Mouse (Mus musculus) T-helper 1 cell (primary cell): Measurements from ENCODE around the gene Kazald1.
"Not testable (repeated sequence)": the region's sequence is repeated elsewhere in the genome, so short reads cannot be mapped to it uniquely, and the experiment has no call there.

Source experiments
- in situ Hi-C: fragments of 300-600 bp; cut with MboI, MseI; formaldehyde crosslinking; loops from one replicate; pipeline ENCODE4 v1.15.1; 2025; ENCODE audit warnings: high pct_unique_total_duplicates

Kazald1 gene

DNA sequence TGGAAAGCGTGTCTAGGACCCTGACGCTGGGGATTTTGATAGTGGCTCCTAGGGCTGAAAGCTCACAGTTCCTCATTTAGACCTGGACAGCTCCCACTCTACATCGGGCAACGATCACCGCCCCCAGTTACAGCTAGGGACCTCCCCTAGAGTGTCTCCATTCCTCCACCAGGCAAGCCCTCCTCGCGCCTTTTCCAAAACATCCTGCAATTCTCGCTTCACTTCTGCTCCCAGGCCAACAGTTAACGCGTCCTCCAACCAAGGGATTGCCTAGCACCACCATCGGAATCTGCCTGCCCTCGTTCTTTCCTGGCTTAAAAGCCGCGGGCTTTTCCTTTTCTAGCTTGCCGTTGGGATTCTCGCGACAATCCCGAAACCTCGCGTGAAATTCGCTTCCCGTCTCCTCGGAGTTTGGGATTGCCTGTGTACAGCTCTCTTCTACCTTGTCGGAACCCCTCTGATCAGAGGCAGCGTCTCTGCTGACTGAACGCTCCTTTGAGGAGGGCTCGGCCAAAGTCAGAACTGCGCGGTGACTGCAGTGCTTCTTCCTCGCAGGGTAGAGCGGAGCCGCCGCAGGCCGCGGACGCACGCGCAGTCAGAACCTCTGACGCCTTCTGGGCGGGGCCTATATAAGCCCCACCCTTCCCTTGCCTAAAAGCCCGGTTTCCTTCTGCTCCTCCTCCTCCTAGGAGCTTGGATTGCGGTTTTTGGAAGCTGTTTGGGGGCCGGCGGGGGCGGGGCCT lies at the start of gene Kazald1:
Gene Kazald1 (plus strand): TSS at position 662 of the 743 bp plus-strand sequence.
- in situ Hi-C loops, result loop anchor here (10.0 kb wide), 1 partner anchor 1390 kb away; the partner anchor contains the start of gene Entpd7

GRCm38 (mm10) chr19:45025937-45026568 lies 49.0 kb upstream of the Kazald1 start:
- in situ Hi-C loops, result no loop called here

DNA sequence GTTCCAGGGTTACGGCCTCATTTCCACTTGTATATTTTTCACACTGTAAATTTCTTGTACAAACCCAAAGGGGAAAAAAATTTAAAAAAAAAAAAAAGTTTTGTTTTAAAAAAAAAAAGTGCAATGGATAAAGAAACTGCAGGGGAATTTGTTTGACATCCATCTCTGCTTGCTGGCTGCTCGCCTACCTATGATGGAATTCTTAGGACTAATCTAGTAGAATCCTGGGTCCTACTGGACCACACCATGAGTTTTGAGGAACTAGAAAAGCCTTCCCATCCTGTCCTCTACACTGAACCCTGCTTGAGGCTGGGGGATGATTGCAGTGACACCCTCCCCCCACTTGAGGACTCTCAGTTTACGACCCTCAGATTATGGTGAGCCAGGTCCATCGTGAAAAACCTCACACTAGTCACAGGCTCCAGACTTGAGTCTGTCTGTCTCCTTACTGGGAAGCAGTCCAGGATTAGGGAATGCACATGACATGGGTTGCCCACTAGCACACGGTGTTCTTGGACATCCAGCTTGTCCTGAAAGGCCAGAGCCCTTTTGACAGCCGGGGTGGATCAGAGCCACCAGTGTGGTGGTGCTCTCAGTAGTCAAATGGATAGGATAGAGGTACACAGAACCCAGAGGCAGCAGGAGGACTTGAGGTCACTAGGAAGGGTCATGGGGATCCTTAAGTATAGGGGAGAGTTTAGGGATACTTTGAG lies 47.9 kb upstream of the Kazald1 start:
- in situ Hi-C loops, result no loop called here

DNA sequence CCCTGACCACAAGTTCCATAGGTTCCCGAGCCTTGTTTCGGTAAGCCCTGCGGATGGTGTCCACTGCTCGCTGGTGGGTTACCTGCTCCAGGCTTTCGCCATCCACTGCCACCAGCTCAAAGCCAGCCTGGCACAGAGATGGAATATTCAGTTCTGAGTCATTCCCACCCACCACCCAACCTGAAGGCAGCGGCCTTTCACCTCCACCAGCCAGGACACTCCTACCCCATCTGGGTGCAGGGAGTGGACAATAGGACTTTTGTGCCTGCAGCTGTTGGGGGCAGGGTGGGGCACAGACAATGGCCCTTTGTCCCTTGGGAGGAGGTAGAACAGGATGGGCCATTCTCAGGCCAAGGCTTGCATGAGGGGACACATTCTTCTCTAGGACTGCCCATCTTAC lies 47.2 kb upstream of the Kazald1 start:
- in situ Hi-C loops, result no loop called here

DNA sequence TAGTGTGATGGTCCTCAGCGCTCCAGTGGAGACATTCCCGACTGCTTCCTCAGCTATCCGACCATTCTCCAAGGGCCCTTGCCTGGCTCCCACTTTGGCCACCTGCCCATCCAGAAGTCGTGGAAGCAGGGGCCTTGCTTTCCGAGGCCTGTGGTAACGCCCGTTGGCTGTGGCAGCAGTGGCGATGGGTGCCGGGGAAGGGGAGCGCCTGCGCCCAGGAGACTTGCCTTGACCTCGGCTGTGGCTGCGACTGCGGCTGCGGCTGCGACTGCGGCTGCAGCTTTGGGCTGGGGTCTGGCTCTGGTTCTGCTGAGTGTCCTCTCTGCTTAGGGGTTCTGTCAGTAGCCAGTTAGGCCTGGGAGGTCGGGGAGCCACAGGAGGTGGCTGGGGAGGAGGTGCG lies 46.3 kb upstream of the Kazald1 start:
- in situ Hi-C loops, result no loop called here

GRCm38 (mm10) chr19:45029571-45029970 lies 45.5 kb upstream of the Kazald1 start:
- in situ Hi-C loops, result no loop called here

DNA sequence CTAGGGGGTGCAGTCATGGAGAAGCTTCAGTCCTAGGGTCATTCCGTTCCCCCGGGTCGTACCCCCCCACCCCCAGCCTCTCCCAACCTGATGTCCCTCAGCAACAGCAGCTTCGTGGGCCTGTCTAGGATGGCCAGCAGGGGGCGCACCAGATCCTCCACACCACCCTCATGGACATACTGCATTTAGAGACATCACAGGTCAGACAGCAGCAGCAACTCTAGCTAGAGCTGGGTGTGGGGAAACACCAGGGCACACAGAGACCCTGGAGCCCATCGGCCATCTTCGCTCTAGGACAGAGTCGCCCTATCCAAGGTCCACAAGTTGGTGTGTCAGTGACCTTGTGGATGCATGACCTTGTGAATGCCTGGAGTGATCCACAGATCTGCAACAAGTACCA lies 44.9 kb upstream of the Kazald1 start:
- in situ Hi-C loops, result no loop called here

DNA sequence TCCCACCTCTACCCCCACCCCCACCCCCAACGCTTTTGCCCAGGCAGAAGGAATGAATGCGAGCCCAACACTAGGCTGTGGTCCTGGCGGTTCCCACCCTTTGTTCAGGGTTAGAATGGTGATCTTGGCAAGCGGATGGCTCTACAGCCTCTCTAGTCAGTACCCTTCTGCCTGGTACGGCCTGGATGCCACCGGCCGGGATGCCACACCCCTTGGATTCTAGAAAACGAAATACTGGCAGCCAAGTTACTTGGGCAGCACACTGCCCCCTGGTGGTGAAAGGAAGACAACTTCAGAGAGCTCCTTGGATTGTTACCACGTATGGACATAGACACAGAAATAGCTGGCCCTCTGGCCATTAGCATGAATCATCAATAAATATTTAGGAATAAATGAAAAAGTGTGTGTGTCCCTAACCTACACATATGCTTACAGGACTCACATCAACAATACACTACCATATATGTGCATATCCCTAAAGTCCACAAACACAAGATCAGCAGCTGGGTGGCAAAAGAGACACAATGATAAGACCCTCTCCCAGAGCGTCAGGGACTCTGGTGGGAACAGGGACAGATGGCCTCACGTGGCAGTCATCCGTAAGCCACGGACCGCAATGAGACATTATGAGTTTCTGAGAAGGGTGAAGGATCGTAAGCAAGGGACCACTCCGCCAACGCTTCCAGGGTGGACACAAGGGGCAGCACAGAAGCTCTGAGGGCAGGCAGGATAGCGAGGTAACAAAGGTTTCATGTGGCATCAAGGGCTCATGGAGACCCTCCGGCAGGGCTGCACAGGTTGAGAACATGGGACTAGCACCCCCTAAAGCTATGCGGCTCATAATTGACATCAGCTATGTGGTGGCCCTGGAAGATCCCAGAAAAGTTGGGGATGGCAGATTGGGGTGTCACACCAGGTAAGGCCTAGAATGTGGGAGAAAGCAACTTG lies 44.0 kb upstream of the Kazald1 start:
- in situ Hi-C loops, result no loop called here

DNA sequence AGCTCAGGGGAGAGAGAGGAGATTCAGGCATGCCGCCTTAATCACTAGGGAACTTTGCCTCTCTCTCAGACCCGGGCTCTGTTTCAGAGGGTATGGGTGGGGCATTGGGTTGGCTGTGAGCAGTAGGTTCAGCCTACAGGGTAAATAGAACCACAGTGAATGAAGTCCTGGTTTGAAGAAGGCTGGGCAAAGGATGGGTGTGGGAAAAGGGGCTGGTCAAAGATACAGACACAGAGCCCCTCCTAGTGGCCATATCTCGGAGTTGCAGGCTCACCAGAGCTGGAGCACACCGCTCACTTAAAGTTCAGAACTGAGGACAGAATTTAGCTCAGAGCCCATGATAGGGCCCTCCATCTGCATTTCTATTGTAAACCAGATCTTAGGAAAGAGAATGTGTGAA lies 43.3 kb upstream of the Kazald1 start:
- in situ Hi-C loops, result no loop called here

GRCm38 (mm10) chr19:45032570-45033332 lies 42.3 kb upstream of the Kazald1 start:
- in situ Hi-C loops, result no loop called here

GRCm38 (mm10) chr19:45036867-45037266 lies 38.2 kb upstream of the Kazald1 start:
- in situ Hi-C loops, result no loop called here

DNA sequence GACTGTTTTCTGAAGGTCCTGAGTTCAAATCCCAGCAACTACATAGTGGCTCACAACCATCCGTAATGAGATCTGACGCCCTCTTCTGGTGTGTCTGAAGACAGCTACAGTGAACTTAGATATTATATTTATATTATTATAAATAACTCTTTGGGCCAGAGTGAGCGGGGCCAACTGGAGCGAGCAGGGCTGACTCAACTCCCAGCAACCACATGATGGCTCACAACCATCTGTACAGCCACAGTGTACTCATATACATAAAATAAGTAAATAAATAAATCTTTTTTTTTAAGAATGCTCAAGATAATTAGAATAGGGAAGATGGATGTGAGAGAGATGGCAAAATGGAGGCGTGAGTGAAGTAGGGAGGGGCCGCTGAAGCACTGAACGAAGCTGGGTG lies 36.8 kb upstream of the Kazald1 start:
- in situ Hi-C loops, result not testable (repeated sequence)

DNA sequence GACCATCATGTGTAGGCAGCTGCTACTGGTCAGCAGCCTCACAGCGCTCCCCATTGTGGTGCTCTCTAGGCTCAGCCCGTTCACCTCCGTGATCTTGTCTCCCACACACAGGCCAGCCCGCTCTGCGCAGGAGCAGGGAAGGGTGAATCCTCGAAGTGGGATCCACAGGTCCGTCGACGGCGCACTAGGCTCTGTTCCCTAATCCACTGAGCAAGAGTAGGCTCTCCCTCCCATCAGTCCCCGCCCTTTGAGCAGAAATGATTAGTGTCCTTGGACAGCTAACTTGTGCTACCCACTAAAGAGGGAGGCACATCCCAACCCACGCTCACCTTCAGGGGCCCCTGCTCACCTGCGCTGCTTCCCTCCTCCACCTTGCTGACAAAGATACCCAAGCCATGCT lies 34.8 kb upstream of the Kazald1 start:
- in situ Hi-C loops, result no loop called here

GRCm38 (mm10) chr19:45044389-45044927 lies 30.6 kb upstream of the Kazald1 start:
- in situ Hi-C loops, result no loop called here

- in situ Hi-C loops, result loop anchor here (5.0 kb wide), 1 partner anchor 38 kb away; the partner anchor contains the start of genes Mrpl43 and Twnk
Observed at GRCm38 (mm10) chr19:45045236-45045635, 29.8 kb upstream of the Kazald1 start.

DNA sequence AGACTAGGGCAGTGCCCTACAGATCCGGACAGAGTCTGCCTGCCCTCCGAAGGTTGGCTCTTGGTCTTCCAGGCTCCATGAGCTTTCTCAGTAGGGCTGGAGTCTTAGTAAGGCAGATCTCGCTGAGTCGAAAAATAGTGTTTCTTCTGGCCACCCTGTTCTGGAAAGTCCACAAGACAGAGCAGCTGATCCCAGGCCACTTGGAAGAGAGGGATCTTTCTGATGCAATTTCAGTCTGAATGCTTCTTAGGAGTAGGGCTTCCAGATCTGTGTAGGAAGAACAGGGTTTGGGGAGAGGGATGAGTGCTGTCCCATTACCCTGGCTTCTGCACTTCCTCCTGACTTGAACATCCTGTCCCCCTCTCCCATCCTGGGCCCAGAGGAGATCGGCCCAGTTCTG lies 29.4 kb upstream of the Kazald1 start, which contains the start of gene Pdzd7:
Gene Pdzd7 (minus strand): TSS at position 67 of the 400 bp plus-strand sequence.
- in situ Hi-C loops, result loop anchor here (5.0 kb wide), 1 partner anchor 38 kb away; the partner anchor contains the start of genes Mrpl43 and Twnk

DNA sequence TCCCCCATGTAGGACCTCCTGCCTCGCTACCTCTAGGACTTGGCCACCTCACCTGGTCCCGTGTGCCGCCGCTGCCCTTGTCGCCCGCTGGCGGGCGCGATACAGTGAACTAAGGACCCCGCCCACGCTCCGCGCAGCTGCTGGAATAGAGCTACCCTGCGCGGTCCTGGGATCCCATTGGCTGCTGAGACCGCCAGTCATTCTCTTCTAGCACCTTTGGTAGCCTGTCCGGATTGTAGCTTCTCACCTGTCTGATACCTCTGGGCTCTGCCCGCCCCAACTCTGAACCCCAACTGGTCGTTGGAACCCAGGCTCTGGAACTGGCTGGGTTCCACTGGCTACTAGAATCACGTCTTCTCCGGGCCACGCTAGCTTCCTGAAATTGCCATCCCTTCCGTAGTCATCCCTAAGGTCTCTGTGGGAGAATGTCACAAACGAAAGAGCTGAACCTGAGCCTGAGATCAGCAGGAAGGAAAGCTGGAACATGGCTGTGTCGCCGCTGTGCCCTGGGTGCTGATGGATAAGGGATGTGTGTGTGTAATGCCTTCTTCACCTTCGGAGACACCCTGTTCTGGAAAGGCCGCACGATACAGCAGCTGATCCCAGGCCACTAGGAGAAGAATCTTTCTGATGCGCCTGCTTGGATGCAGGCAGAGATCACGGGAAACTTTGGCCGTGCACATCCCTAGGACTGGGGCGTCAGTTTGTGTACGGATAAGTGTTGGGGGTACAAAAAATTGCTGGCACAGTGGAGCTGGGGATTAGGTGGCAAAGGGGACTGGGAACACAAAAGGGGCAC lies 28.3 kb upstream of the Kazald1 start:
- in situ Hi-C loops, result loop anchor here (5.0 kb wide), 1 partner anchor 39 kb away; the partner anchor contains the start of genes Mrpl43 and Twnk

DNA sequence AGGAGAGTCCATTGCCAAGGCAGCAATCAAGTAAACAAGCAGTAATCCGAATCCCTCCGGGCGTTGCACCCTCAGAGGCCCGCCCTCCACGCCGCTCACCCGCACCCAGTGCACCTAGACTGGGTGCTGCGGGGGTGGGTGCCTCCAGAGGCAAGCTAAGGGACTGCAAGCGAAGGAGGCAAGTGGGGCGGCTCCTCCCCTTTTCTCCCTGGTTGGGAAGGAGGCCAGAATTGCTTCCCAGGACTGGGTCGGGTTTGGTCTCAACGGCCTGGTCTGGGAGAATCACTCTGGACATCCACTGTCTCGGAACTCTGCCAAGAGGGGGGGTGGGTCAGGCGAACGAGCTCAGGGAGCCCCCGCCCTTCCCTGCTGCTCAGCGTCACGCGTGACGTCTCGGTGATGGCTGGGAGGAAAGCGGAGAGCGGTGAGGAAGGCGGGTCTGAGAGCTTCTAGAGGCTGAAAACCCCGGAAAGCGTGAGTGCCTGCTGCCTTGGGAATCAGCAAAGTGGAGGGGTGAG lies 27.6 kb upstream of the Kazald1 start, which contains the start of gene Sfxn3:
Gene Sfxn3 (plus strand): TSS at position 87 of the 518 bp plus-strand sequence.
- in situ Hi-C loops, result loop anchor here (5.0 kb wide), 1 partner anchor 40 kb away; the partner anchor contains the start of genes Mrpl43 and Twnk
